Mouse (Mus musculus): ENCODE measurements around the gene Sds.

Gene Sds

GRCm38 (mm10) chr5:120476296-120476695 is at the start of gene Sds:
Gene Sds, plus strand, starts transcription at chr5:120476526.
- in situ Hi-C loops (cut with MboI; ENCODE audit: low sequenced_read_pairs), result no loop called here

GRCm38 (mm10) chr5:120426572-120426971 is 49.8 kb upstream of the Sds start:
- in situ Hi-C loops (cut with MboI; ENCODE audit: low sequenced_read_pairs), result no loop called here

- in situ Hi-C loops (cut with MboI; ENCODE audit: low sequenced_read_pairs), result no loop called here
Observed at GRCm38 (mm10) chr5:120427451-120427938, 48.8 kb upstream of the Sds start.

GRCm38 (mm10) chr5:120428189-120428838 is 48.0 kb upstream of the Sds start:
- in situ Hi-C loops (cut with MboI; ENCODE audit: low sequenced_read_pairs), result no loop called here

GRCm38 (mm10) chr5:120428990-120429389 is 47.3 kb upstream of the Sds start:
- in situ Hi-C loops (cut with MboI; ENCODE audit: low sequenced_read_pairs), result no loop called here

- in situ Hi-C loops (cut with MboI; ENCODE audit: low sequenced_read_pairs), result no loop called here
Observed at GRCm38 (mm10) chr5:120429692-120430091, 46.6 kb upstream of the Sds start.

GRCm38 (mm10) chr5:120431001-120431583 is 45.2 kb upstream of the Sds start:
- in situ Hi-C loops (cut with MboI; ENCODE audit: low sequenced_read_pairs), result no loop called here

GRCm38 (mm10) chr5:120431649-120432485 is 44.5 kb upstream of the Sds start, which contains the start of gene Lhx5:
Gene Lhx5, plus strand, starts transcription at chr5:120431699.
- in situ Hi-C loops (cut with MboI; ENCODE audit: low sequenced_read_pairs), result no loop called here

- in situ Hi-C loops (cut with MboI; ENCODE audit: low sequenced_read_pairs), result no loop called here
Observed at GRCm38 (mm10) chr5:120432486-120433015, 43.8 kb upstream of the Sds start.

GRCm38 (mm10) chr5:120433135-120433760 is 43.1 kb upstream of the Sds start:
- in situ Hi-C loops (cut with MboI; ENCODE audit: low sequenced_read_pairs), result no loop called here

- in situ Hi-C loops (cut with MboI; ENCODE audit: low sequenced_read_pairs), result no loop called here
Observed at GRCm38 (mm10) chr5:120434231-120434735, 42.0 kb upstream of the Sds start.

GRCm38 (mm10) chr5:120435006-120435681 is 41.2 kb upstream of the Sds start:
- in situ Hi-C loops (cut with MboI; ENCODE audit: low sequenced_read_pairs), result no loop called here

- in situ Hi-C loops (cut with MboI; ENCODE audit: low sequenced_read_pairs), result no loop called here
Observed at GRCm38 (mm10) chr5:120435731-120436501, 40.4 kb upstream of the Sds start.

- in situ Hi-C loops (cut with MboI; ENCODE audit: low sequenced_read_pairs), result no loop called here
Observed at GRCm38 (mm10) chr5:120436885-120437495, 39.3 kb upstream of the Sds start.

GRCm38 (mm10) chr5:120437539-120437938 is 38.8 kb upstream of the Sds start:
- in situ Hi-C loops (cut with MboI; ENCODE audit: low sequenced_read_pairs), result no loop called here

- in situ Hi-C loops (cut with MboI; ENCODE audit: low sequenced_read_pairs), result no loop called here
Observed at GRCm38 (mm10) chr5:120437986-120438385, 38.3 kb upstream of the Sds start.

- in situ Hi-C loops (cut with MboI; ENCODE audit: low sequenced_read_pairs), result no loop called here
Observed at GRCm38 (mm10) chr5:120438469-120438868, 37.9 kb upstream of the Sds start.

GRCm38 (mm10) chr5:120438991-120439710 is 37.2 kb upstream of the Sds start:
- in situ Hi-C loops (cut with MboI; ENCODE audit: low sequenced_read_pairs), result no loop called here
